Mouse (Mus musculus) heart, postnatal 36 days (tissue): ENCODE results near the gene Snap23. TPM values are rescaled to one million over a fixed set of nuclear protein-coding genes. Genes with fewer than 3 reads are reported as not detected.

Experiments
- DNase-seq, 2 experiments: peaks; one replicate each; pipeline ENCODE4 v3.0.0; 2021 to 2022
- intact Hi-C: fragments of 180-260 bp; cut with DNase I; formaldehyde crosslinking; loops from one replicate; pipeline ENCODE4 v1.15.1; 2025
- total RNA-seq, 2 experiments: library from RNA; stranded (reverse); gene quantifications; 2 replicates each; pipeline ENCODE4 v1.2.3; 2021

Snap23 gene
- total RNA-seq, 2 experiments from 2014 or later, result 58.9 to 60.4 TPM

GRCm38 (mm10) chr2:120643836-120644235 lies 76.4 kb downstream of the Snap23 start:
- intact Hi-C loops, result no loop called here
- peak; percentile 50 to 57 for DNase-seq

GRCm38 (mm10) chr2:120646777-120647176 lies 79.3 kb downstream of the Snap23 start:
- peak in 1 of 2 experiments; percentile 37 for DNase-seq
- intact Hi-C loops, result no loop called here

Other genes with a start within 250 kb of the Snap23 start
- 10 to 100 TPM; 30.4 to 36.0 TPM for gene Vps39, start 214.5 kb upstream of the Snap23 start, total RNA-seq
- gene Ganc, start 163.8 kb upstream of the Snap23 start, total RNA-seq, result 10 to 100 TPM; 21.6 to 25.2 TPM
- gene Tmem87a, start 163.6 kb upstream of the Snap23 start, total RNA-seq, result 10 to 100 TPM; 18.3 to 18.8 TPM
- gene Capn3, start 111.7 kb upstream of the Snap23 start, total RNA-seq, result 1 to 10 TPM in 1 of 2 experiments, under 1 TPM in 1; 0.69 to 1.7 TPM
- 100 to 1,000 TPM; 471 TPM for gene Zfp106, start 3.8 kb upstream of the Snap23 start, total RNA-seq
- gene Haus2, start 41.7 kb downstream of the Snap23 start, total RNA-seq, result 10 to 100 TPM; 10.1 to 10.6 TPM
- 10 to 100 TPM; 14.9 to 17.9 TPM for gene Lrrc57, start 41.8 kb downstream of the Snap23 start, total RNA-seq
- gene Stard9, start 61.5 kb downstream of the Snap23 start, total RNA-seq, result 1 to 10 TPM; 8.2 to 9.8 TPM